Mouse (Mus musculus) regulatory T cell (primary cell): ENCODE measurements around the gene Scn1b.

Experiments
- in situ Hi-C: fragments of 300-600 bp; cut with MboI, MseI; formaldehyde crosslinking; loops from one replicate; pipeline ENCODE4 v1.15.1; 2025; ENCODE audit warnings: high pct_unique_total_duplicates

Scn1b gene

GRCm38 (mm10) chr7:31126851-31127724, at the start of gene Scn1b:
Scn1b (minus strand) TSS chr7:31127003.
- in situ Hi-C loops, result no loop called here

- in situ Hi-C loops, result loop anchor here (5.0 kb wide), 2 partner anchors 38 to 128 kb away; no protein-coding TSS in a partner anchor
Measured at GRCm38 (mm10) chr7:31175096-31175495, 48.3 kb upstream of the Scn1b start.

- in situ Hi-C loops, result no loop called here
Measured at GRCm38 (mm10) chr7:31174466-31174865, 47.7 kb upstream of the Scn1b start.

GRCm38 (mm10) chr7:31172238-31172637, 45.4 kb upstream of the Scn1b start:
- in situ Hi-C loops, result no loop called here

- in situ Hi-C loops, result no loop called here
Measured at GRCm38 (mm10) chr7:31170520-31170919, 43.7 kb upstream of the Scn1b start.

- in situ Hi-C loops, result no loop called here
Measured at GRCm38 (mm10) chr7:31168412-31168811, 41.6 kb upstream of the Scn1b start.

GRCm38 (mm10) chr7:31164748-31165147, 37.9 kb upstream of the Scn1b start:
- in situ Hi-C loops, result no loop called here

- in situ Hi-C loops, result no loop called here
Measured at GRCm38 (mm10) chr7:31163666-31164577, 37.1 kb upstream of the Scn1b start.

- in situ Hi-C loops, result no loop called here
Measured at GRCm38 (mm10) chr7:31162324-31162723, 35.5 kb upstream of the Scn1b start.

- in situ Hi-C loops, result no loop called here
Measured at GRCm38 (mm10) chr7:31161831-31162230, 35.0 kb upstream of the Scn1b start.

- in situ Hi-C loops, result no loop called here
Measured at GRCm38 (mm10) chr7:31161246-31161645, 34.4 kb upstream of the Scn1b start.

- in situ Hi-C loops, result no loop called here
Measured at GRCm38 (mm10) chr7:31160763-31161162, 34.0 kb upstream of the Scn1b start.

- in situ Hi-C loops, result no loop called here
Measured at GRCm38 (mm10) chr7:31156034-31156928, 29.5 kb upstream of the Scn1b start.

GRCm38 (mm10) chr7:31155296-31156033, 28.7 kb upstream of the Scn1b start, which contains the start of gene Gramd1a:
Gramd1a (minus strand) TSS chr7:31155896.
- in situ Hi-C loops, result no loop called here

GRCm38 (mm10) chr7:31153536-31154320, 26.9 kb upstream of the Scn1b start:
- in situ Hi-C loops, result no loop called here

- in situ Hi-C loops, result no loop called here
Measured at GRCm38 (mm10) chr7:31151301-31152241, 24.8 kb upstream of the Scn1b start.

GRCm38 (mm10) chr7:31150566-31151300, 23.9 kb upstream of the Scn1b start:
- in situ Hi-C loops, result no loop called here
